Mouse (Mus musculus): ENCODE measurements at regions not wholly inside any gene's neighbourhood (a gene's known extent, or its start where the extent isn't known, plus 50 kb on each side); places are given as distances from the start of the nearest gene placed in this dataset.

- TF ChIP-seq POLR2A (IDR thresholded peaks at IDR 0.05; ENCODE audit: borderline replicate concordance, low read depth, low read length) (no peak), CTCF (IDR thresholded peaks at IDR 0.05; ENCODE audit: low read depth, low read length) (0 out of 2 replicates have a peak, but pooled peaks have one; percentile 8)
- Histone ChIP-seq H3K27ac (ENCODE audit: insufficient read depth, low read depth, low read length) (no peak overlapping the region), H3K4me3 (ENCODE audit: insufficient read depth, low read length) (no peak overlapping the region), H3K4me1 (ENCODE audit: control insufficient read depth, insufficient read depth, low read length) (no peaks in the 10 kb centered on the region)
Measured at GRCm38 (mm10) chr1:120667776-120668175, 65.6 kb downstream of the En1 start.

DNA sequence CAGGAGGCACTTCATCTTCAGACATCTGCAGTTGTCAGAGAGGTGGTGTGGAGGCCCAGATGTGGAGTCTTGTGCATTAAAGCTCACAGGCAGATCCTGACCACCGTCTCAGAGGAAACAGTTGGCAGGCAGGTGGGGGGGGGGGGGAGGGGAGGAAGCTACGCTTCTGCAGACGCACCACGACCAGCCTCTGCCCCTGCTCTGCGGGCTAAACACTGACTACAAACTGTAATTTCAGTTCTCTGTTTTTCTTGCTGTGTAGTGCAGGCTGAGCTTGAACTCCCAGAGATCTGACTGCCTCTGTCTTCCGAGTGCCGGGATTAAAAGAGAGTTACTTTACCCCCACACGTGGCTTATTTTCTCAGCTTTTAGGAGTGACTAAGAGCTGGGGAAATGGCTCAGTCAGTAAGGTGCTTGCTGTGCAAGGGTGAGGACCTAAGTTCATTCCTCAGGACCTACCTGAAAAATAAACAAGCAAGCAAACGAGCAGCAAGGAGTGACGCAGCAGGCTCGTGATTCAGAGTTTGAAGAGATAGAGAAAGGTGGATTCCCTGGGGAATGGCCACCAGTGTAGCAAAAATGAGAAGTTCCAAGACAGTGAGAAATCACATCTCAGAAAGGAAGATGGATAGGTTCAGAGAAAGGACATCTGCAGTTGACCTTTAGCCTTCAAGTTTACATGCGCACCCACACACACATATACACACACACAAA is 81.5 kb downstream of the En1 start:
- TF ChIP-seq CTCF (IDR thresholded peaks at IDR 0.05; ENCODE audit: low read depth, low read length) (no peak), POLR2A (IDR thresholded peaks at IDR 0.05; ENCODE audit: borderline replicate concordance, low read depth, low read length) (no peak)
- H3K4me3 ChIP-seq (ENCODE audit: insufficient read depth, low read length): no peak overlapping the region
- no peak overlapping the region for H3K27ac ChIP-seq (ENCODE audit: insufficient read depth, low read depth, low read length)
- H3K4me1 ChIP-seq (ENCODE audit: control insufficient read depth, insufficient read depth, low read length): no peaks in the 10 kb centered on the region

DNA sequence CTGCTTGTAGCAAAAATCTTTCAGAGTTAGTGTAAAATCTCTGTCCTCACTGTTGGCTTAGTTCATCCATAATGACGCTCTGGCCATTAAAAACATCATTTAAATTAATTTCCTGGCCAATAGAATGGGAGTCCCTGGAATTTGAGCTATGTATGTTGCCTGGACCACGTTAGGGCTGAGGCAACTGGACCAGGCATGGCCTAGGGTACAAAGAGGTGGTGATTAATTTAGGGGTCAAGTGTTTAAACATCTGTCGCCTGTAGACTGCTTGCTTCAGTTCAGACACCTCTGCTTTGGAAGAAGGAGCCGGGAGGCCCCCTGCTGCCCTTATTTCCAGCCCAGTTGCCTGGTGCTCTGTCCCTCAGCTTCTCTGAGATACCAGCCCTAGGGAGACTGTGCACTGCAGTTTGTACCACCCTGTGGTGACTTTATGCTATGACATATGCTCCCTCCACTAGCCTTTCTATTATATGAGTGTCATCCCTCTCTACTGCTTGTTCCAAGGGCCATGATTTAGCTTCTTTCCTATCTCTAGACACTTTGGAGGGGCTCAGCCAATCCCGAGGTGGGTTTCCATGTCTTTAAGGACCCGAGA is 83.5 kb downstream of the En1 start:
- Histone ChIP-seq H3K27ac (ENCODE audit: insufficient read depth, low read depth, low read length) (no peak overlapping the region), H3K4me1 (ENCODE audit: control insufficient read depth, insufficient read depth, low read length) (no peaks in the 10 kb centered on the region)
- TF ChIP-seq CTCF (IDR thresholded peaks at IDR 0.05; ENCODE audit: low read depth, low read length) (no peak), POLR2A (IDR thresholded peaks at IDR 0.05; ENCODE audit: borderline replicate concordance, low read depth, low read length) (no peak)

GRCm38 (mm10) chr1:120691571-120691970 is 89.4 kb downstream of the En1 start:
- no peak for TF ChIP-seq POLR2A (IDR thresholded peaks at IDR 0.05; ENCODE audit: borderline replicate concordance, low read depth, low read length)
- TF ChIP-seq CTCF (IDR thresholded peaks at IDR 0.05; ENCODE audit: low read depth, low read length): no peak
- Histone ChIP-seq H3K27ac (ENCODE audit: insufficient read depth, low read depth, low read length) (no peak overlapping the region), H3K4me1 (ENCODE audit: control insufficient read depth, insufficient read depth, low read length) (no peaks in the 10 kb centered on the region), H3K4me3 (ENCODE audit: insufficient read depth, low read length) (no peak overlapping the region)

More for the DNA sequence above, 83.5 kb downstream of the En1 start:
- no peak overlapping the region for H3K4me3 ChIP-seq (ENCODE audit: insufficient read depth, low read length)

- no peak overlapping the region for H3K4me3 ChIP-seq (ENCODE audit: insufficient read depth, low read length)
- no peak for TF ChIP-seq POLR2A (IDR thresholded peaks at IDR 0.05; ENCODE audit: borderline replicate concordance, low read depth, low read length)
Measured at GRCm38 (mm10) chr1:120698189-120698588, 96.0 kb downstream of the En1 start.

DNA sequence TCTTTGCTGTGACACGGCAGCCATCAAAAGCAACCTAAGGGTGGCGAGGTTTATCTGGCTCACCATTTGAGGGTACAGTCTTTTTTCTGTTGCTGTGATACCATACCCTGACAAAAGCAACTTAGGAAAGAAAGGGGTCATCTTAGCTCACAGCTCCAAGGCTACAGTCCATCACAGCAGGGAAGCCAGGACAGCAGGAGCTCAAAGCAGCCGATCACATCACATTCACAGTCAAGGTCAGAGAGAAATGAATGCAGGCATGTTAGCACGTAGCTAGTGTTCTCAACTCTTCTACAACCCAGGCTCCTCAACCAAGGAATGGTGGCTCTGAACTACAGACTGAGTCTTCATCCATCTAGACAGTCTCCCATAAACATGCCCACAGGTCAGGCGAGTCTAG is 102.0 kb downstream of the En1 start:
- H3K4me3 ChIP-seq (ENCODE audit: insufficient read depth, low read length): no peak overlapping the region
- no peaks in the 10 kb centered on the region for H3K4me1 ChIP-seq (ENCODE audit: control insufficient read depth, insufficient read depth, low read length)
- TF ChIP-seq CTCF (IDR thresholded peaks at IDR 0.05; ENCODE audit: low read depth, low read length) (no peak), POLR2A (IDR thresholded peaks at IDR 0.05; ENCODE audit: borderline replicate concordance, low read depth, low read length) (no peak)
- no peak overlapping the region for H3K27ac ChIP-seq (ENCODE audit: insufficient read depth, low read depth, low read length)

More at GRCm38 (mm10) chr1:120698189-120698588, 96.0 kb downstream of the En1 start:
- Histone ChIP-seq H3K27ac (ENCODE audit: insufficient read depth, low read depth, low read length) (no peak overlapping the region), H3K4me1 (ENCODE audit: control insufficient read depth, insufficient read depth, low read length) (no peaks in the 10 kb centered on the region)

- Histone ChIP-seq H3K4me1 (ENCODE audit: control insufficient read depth, insufficient read depth, low read length) (no peaks in the 10 kb centered on the region), H3K4me3 (ENCODE audit: insufficient read depth, low read length) (no peak overlapping the region), H3K27ac (ENCODE audit: insufficient read depth, low read depth, low read length) (no peak overlapping the region)
- TF ChIP-seq CTCF (IDR thresholded peaks at IDR 0.05; ENCODE audit: low read depth, low read length) (no peak), POLR2A (IDR thresholded peaks at IDR 0.05; ENCODE audit: borderline replicate concordance, low read depth, low read length) (no peak)
Measured at GRCm38 (mm10) chr1:120706011-120706410, 103.8 kb downstream of the En1 start.

DNA sequence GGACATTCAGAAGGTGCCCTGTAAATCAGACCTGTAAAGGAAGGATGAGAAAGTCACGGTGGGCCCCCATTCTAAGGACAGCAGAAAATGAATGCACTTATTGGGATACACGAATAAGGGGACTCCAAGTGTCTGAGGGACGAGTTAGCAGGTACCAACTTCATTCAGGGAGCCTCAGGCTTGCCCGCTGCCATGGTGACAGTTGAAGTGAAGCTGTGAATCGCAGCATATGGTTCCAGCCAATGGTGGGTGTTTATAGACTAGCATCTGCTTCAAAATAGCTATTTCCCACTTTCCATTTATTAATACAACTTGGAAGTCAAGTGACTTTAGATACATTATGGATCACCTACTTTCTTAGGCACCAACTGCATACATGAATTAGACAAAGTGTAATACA is 106.3 kb downstream of the En1 start:
- Histone ChIP-seq H3K27ac (ENCODE audit: insufficient read depth, low read depth, low read length) (no peak overlapping the region), H3K4me1 (ENCODE audit: control insufficient read depth, insufficient read depth, low read length) (no peaks in the 10 kb centered on the region), H3K4me3 (ENCODE audit: insufficient read depth, low read length) (no peak overlapping the region)
- TF ChIP-seq POLR2A (IDR thresholded peaks at IDR 0.05; ENCODE audit: borderline replicate concordance, low read depth, low read length) (no peak), CTCF (IDR thresholded peaks at IDR 0.05; ENCODE audit: low read depth, low read length) (no peak)

DNA sequence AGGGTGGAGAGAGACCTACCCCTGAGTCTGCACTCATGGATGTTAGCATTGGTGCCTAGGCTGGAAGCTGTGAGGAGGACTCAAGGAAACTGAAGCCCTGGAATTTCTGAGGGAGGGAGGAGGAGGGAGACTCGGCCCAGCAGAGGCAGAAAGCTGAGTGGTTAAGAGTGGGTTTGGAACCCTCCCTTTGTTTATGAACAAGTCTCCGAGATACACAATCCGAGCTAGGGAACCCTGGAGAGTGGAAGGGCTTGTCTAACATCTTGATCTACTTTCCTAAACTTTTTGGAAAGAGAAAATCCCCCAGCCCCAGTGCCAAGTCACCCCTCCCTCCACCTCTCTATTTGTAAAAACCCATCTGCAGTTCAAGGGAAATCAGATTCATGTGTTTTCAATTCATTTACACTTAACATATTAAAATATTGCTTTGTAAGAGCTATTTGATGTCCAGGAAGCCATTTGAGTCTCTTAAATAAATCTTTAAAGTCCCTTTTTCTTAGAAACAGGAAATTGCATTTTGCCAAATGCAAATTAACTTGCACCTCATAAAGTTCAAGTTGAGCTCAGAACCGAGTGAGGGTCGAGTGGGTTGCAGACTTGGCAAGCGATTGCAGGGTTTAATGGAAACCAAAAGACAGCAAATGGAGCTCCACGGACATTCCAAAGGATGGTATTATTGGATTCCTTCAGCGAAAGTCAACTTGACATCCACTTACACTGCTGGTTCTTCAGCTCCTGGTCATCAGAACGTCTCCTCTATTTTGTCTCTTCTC is 113.1 kb downstream of the En1 start:
- Histone ChIP-seq H3K27ac (ENCODE audit: insufficient read depth, low read depth, low read length) (no peak overlapping the region), H3K4me3 (ENCODE audit: insufficient read depth, low read length) (no peak overlapping the region), H3K4me1 (ENCODE audit: control insufficient read depth, insufficient read depth, low read length) (no peaks in the 10 kb centered on the region)
- TF ChIP-seq CTCF (IDR thresholded peaks at IDR 0.05; ENCODE audit: low read depth, low read length): no peak
- no peak for TF ChIP-seq POLR2A (IDR thresholded peaks at IDR 0.05; ENCODE audit: borderline replicate concordance, low read depth, low read length)

DNA sequence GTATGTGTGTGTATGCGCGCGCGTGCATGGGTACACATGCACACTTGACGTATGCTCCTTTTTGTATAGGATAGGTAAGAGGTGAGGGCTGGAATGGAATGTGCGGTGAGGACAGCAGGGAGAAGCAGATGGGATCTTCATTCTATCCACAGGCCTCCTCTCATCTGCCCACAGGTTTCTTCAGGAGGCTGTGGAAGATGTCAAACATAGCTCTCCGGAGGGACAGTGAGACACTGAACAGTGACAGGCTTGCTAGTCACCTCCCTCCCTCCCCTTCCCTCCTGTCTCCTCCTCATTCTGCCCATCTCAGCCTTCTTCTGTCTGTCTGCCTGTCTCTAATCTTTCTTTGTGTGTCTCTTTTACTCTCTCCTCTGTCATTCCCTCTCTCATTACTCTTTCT is 124.6 kb downstream of the En1 start:
- Histone ChIP-seq H3K4me3 (ENCODE audit: insufficient read depth, low read length) (no peak overlapping the region), H3K27ac (ENCODE audit: insufficient read depth, low read depth, low read length) (no peak overlapping the region), H3K4me1 (ENCODE audit: control insufficient read depth, insufficient read depth, low read length) (no peaks in the 10 kb centered on the region)
- TF ChIP-seq POLR2A (IDR thresholded peaks at IDR 0.05; ENCODE audit: borderline replicate concordance, low read depth, low read length) (no peak), CTCF (IDR thresholded peaks at IDR 0.05; ENCODE audit: low read depth, low read length) (no peak)

All from bone marrow macrophage, adult 2 months (primary cell).